Mouse (Mus musculus): Measurements from ENCODE around the gene Tat. TPM values are rescaled to one million over a fixed set of nuclear protein-coding genes. Genes with fewer than 3 reads are reported as not detected.

Gene Tat
- polyA plus RNA-seq (2015; fragmentation: Nextera tagmentation; extraction: Ambion mirVana): 0.14 TPM in 1 of 2 replicates, not detected in the other

DNA sequence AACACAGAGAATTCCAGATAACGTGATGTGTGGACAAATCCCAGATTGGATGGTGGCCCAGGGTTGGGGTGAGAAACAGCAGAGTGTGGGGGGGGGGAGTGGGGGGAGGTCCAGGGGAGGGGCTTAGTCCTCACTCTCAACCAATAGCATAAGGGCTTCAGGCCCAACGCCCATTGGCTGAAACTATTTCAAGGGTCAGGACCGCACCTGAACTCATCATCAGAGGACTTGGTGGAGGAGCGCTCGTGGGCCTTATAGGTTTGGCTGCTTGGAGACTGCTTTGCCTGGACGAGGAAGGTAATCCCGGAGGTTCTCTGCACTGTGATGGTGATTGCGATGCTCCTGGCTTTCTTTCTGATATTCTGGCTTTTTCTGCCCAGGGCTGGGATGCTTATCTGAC, at the start of gene Tat:
Tat (plus strand) TSS at position 214 of the 400 bp plus-strand sequence.
- Histone ChIP-seq H3K27ac (ENCODE audit: low read length) (no peak within 1 kb of the TSS), H3K9ac (replicated peaks; ENCODE audit: low read depth, low read length) (no peak within 1 kb of the TSS), H3K4me1 (replicated peaks; ENCODE audit: control insufficient read depth, insufficient read depth, low read length) (no peaks in the 10 kb centered on the region), H3K36me3 (ENCODE audit: control insufficient read depth, insufficient read depth) (no peaks in the 10 kb centered on the region), H3K9me3 (ENCODE audit: control insufficient read depth, low read length) (no peaks in the 10 kb centered on the region), H3K4me2 (ENCODE audit: low read length) (no peak within 1 kb of the TSS), H3K27me3 (replicated peaks; ENCODE audit: control insufficient read depth, insufficient read depth, low read length) (no peaks in the 10 kb centered on the region; the same call in 1 of the 2 replicates), H3K4me3 (replicated peaks; ENCODE audit: low read length) (no peak within 1 kb of the TSS)
- WGBS: 74% methylated on average over 8 of the region's 8 CpGs
- no peak for ATAC-seq

DNA sequence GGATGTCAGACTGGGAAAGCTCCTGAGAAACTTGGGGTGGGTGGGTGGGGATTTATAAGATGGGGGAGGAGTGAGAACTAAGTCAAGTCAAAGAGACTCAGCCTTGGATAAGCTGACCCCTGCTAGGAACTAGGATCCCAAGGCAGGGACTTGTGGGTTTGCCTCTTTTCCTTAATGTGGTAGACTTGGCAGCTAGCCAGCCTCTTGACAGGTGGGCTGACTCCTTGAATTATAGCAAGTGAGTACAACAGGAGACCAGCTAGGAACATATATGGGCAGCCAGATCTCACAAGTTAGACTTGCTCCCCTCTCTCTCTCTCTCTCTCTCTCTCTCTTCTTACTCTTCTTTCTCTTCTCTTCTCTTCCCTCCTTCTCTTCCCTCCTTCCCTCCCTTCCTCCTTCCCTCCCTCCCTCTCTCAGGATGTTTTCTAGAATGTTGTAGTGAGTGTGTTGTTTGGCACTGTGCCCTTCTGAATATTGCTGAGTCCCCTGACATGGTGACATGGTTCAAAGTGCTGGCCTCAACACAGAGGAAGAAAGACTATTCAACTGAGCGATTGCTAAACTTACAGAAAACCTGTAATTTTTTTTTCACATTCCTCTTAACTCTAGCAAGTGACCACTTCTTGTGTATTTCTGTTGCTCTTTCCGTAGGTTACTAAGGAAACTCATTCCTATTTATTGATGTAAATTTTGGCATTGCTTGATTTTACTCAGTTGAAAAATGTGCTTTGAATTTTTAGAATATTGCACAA, 48.5 kb upstream of the Tat start:
- no peaks in the 10 kb centered on the region for H3K9me3 ChIP-seq (ENCODE audit: control insufficient read depth, low read length)
- H3K27me3 ChIP-seq (replicated peaks; ENCODE audit: control insufficient read depth, insufficient read depth, low read length): no peaks in the 10 kb centered on the region
- H3K27ac ChIP-seq (ENCODE audit: low read length): no peak overlapping the region
- H3K36me3 ChIP-seq (ENCODE audit: control insufficient read depth, insufficient read depth): peaks cover 19% of the 10 kb centered on the region
- 81% methylated on average over 2 of the region's 2 CpGs for WGBS
- no peak overlapping the region for H3K4me3 ChIP-seq (replicated peaks; ENCODE audit: low read length)
- no peak overlapping the region for H3K4me2 ChIP-seq (ENCODE audit: low read length)
- H3K4me1 ChIP-seq (replicated peaks; ENCODE audit: control insufficient read depth, insufficient read depth, low read length): no peaks in the 10 kb centered on the region
- no peak overlapping the region for H3K9ac ChIP-seq (replicated peaks; ENCODE audit: low read depth, low read length)
- ATAC-seq: no peak

DNA sequence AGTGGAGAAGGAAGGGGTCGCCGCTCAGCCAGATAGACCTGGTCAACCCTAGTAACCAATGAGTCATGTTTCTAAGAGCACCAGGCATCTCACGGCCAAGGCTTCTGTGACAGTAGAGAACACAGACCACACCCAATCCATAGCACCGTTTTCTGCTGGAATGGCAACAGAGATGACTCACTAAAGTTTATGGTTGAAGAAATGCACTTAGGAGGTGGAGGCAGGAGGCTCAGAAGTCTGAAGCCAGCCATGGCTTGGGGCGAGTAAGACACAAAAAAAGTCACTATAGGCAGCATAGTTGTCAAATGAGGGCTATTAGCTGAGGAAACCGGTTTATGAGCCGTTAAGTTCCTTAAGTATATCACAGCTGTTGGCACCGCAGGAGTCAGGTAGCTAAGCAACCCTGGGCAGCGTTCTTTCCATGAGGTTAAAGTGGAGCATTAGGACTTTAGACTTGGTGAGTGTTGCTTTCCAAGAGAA, 45.0 kb upstream of the Tat start:
- H3K27ac ChIP-seq (ENCODE audit: low read length): no peak overlapping the region
- peaks cover 10% of the 10 kb centered on the region for H3K4me1 ChIP-seq (replicated peaks; ENCODE audit: control insufficient read depth, insufficient read depth, low read length)
- no peak overlapping the region for H3K4me3 ChIP-seq (replicated peaks; ENCODE audit: low read length)
- H3K9ac ChIP-seq (replicated peaks; ENCODE audit: low read depth, low read length): no peak overlapping the region
- no peak overlapping the region for H3K4me2 ChIP-seq (ENCODE audit: low read length)
- ATAC-seq: no peak
- H3K9me3 ChIP-seq (ENCODE audit: control insufficient read depth, low read length): no peaks in the 10 kb centered on the region
- peaks cover 10% of the 10 kb centered on the region; the same call in 1 of the 2 replicates for H3K36me3 ChIP-seq (ENCODE audit: control insufficient read depth, insufficient read depth)
- H3K27me3 ChIP-seq (replicated peaks; ENCODE audit: control insufficient read depth, insufficient read depth, low read length): no peaks in the 10 kb centered on the region
- WGBS: 57% methylated on average over 9 of the region's 9 CpGs

DNA sequence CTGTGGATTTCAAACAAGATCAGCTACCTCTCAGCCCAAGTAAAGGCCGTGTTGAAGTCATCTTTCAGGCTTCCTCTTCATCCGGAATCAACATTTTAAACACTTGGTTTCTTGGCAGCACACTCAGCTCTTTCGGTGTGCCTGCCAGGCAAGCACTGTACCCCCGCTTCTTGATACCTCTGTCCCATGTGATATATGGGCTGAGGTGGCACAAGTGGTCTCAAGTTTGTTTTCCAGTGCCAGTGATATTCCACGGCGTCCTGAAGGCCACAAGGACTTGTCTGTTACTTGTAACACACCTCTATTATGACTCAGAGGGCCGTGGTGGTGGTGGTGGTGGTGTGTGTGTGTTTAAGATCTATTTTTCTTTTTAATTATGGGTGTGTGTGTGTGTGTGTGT, 44.5 kb upstream of the Tat start:
- no peak overlapping the region for H3K27ac ChIP-seq (ENCODE audit: low read length)
- H3K9me3 ChIP-seq (ENCODE audit: control insufficient read depth, low read length): no peaks in the 10 kb centered on the region
- no peak overlapping the region for H3K4me3 ChIP-seq (replicated peaks; ENCODE audit: low read length)
- ATAC-seq: no peak
- no peak overlapping the region for H3K4me2 ChIP-seq (ENCODE audit: low read length)
- peaks cover 5% of the 10 kb centered on the region; the same call in 1 of the 2 replicates for H3K36me3 ChIP-seq (ENCODE audit: control insufficient read depth, insufficient read depth)
- no peak overlapping the region for H3K9ac ChIP-seq (replicated peaks; ENCODE audit: low read depth, low read length)
- WGBS: 85% methylated on average over 7 of the region's 7 CpGs
- peaks cover 10% of the 10 kb centered on the region for H3K4me1 ChIP-seq (replicated peaks; ENCODE audit: control insufficient read depth, insufficient read depth, low read length)
- no peaks in the 10 kb centered on the region for H3K27me3 ChIP-seq (replicated peaks; ENCODE audit: control insufficient read depth, insufficient read depth, low read length)

DNA sequence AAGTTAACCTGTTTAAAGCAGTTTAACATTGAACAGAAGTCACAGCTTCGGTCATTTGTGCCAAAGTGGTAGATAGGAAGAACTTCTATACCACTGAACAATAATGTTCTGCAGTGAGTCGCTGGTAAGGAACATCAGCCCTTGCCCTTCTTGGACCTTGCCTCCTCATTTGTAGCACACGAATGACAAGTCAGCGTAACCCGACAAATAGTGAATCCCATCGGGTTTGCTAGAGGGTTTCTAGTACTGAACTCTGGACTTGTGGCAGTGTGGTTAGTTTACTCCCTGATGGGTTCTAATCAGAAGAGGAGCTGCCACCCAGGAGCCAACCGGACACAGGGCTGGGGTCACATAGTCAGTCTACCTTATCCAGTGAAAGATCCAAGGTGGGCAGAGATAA, 44.0 kb upstream of the Tat start:
- no peak for ATAC-seq
- no peak overlapping the region for H3K4me3 ChIP-seq (replicated peaks; ENCODE audit: low read length)
- H3K4me1 ChIP-seq (replicated peaks; ENCODE audit: control insufficient read depth, insufficient read depth, low read length): peaks cover 10% of the 10 kb centered on the region
- H3K9ac ChIP-seq (replicated peaks; ENCODE audit: low read depth, low read length): no peak overlapping the region
- 86% methylated on average over 7 of the region's 7 CpGs for WGBS
- H3K9me3 ChIP-seq (ENCODE audit: control insufficient read depth, low read length): no peaks in the 10 kb centered on the region
- no peaks in the 10 kb centered on the region for H3K27me3 ChIP-seq (replicated peaks; ENCODE audit: control insufficient read depth, insufficient read depth, low read length)
- H3K27ac ChIP-seq (ENCODE audit: low read length): no peak overlapping the region
- H3K36me3 ChIP-seq (ENCODE audit: control insufficient read depth, insufficient read depth): no peaks in the 10 kb centered on the region
- H3K4me2 ChIP-seq (ENCODE audit: low read length): no peak overlapping the region

DNA sequence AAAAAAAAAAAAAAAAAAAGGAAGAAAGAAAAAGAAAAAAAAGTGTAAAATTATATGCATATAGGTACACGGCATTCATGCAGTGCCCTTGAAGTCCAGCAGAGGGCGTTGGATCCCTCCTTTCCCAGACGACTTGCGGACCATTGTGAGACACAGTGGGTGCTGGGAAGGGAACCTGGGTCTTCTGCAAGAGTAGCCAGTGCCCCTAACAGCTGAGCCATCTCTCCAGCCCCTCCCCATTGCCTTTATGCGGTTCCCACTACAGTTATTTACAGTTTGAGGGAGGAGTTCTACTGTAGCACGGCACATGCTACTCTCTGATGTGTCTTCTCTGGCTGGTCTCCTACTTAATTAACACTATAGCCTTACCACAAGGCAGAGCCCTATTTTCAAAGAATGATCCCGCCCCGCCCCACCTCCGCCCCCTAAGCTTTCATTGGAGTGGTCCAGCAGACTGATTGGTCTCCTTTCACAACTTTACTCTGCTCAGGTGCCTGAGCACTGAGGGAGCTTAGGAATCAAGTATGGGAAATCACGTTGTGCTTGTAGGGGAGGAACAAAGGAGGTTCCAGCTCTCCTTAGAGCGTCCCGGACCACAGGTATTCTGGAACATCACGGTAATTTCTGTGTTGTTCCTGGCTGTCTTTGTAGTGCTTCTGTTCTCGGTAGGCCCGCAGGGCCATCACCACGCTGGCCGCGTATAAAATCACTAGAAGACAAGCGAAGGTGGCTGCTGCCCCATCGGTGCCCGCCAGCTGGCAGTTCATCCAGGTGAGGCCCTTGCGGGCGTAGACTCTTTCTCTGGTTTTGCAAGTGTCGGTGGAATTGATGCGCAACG, 42.6 kb upstream of the Tat start:
- Histone ChIP-seq H3K36me3 (ENCODE audit: control insufficient read depth, insufficient read depth) (no peaks in the 10 kb centered on the region), H3K9ac (replicated peaks; ENCODE audit: low read depth, low read length) (peak overlapping the region; percentile 56), H3K27me3 (replicated peaks; ENCODE audit: control insufficient read depth, insufficient read depth, low read length) (no peaks in the 10 kb centered on the region), H3K9me3 (ENCODE audit: control insufficient read depth, low read length) (no peaks in the 10 kb centered on the region), H3K27ac (ENCODE audit: low read length) (peak overlapping the region; percentile 57; the same call in 1 of the 2 replicates), H3K4me1 (replicated peaks; ENCODE audit: control insufficient read depth, insufficient read depth, low read length) (peaks cover 10% of the 10 kb centered on the region), H3K4me3 (replicated peaks; ENCODE audit: low read length) (peak overlapping the region; percentile 45), H3K4me2 (ENCODE audit: low read length) (peak overlapping the region; percentile 71)
- 1% methylated on average over 26 of the region's 26 CpGs for WGBS
- ATAC-seq: peak; percentile 71

DNA sequence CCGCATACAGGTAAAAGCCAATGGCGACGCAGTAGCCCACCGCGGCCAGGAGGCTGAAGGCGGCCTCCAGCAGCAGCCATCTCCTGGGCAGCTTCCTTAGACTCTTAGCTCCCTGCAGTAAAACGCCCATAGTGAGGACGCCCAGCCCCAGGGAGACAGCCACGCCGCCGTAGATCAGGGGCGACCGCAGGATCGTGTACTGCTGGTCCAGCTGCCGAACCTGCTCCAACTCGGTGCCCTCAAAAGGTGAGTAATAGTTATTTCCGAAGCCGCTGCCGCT, 42.0 kb upstream of the Tat start:
- H3K36me3 ChIP-seq (ENCODE audit: control insufficient read depth, insufficient read depth): no peaks in the 10 kb centered on the region
- H3K4me2 ChIP-seq (ENCODE audit: low read length): peak overlapping the region; percentile 71
- peak overlapping the region; percentile 56 for H3K9ac ChIP-seq (replicated peaks; ENCODE audit: low read depth, low read length)
- H3K9me3 ChIP-seq (ENCODE audit: control insufficient read depth, low read length): no peaks in the 10 kb centered on the region
- H3K27ac ChIP-seq (ENCODE audit: low read length): no peak overlapping the region; the same call in 1 of the 2 replicates
- peak; percentile 32; the same call in 1 of the 2 replicates for ATAC-seq
- H3K27me3 ChIP-seq (replicated peaks; ENCODE audit: control insufficient read depth, insufficient read depth, low read length): no peaks in the 10 kb centered on the region
- peaks cover 10% of the 10 kb centered on the region for H3K4me1 ChIP-seq (replicated peaks; ENCODE audit: control insufficient read depth, insufficient read depth, low read length)
- peak overlapping the region; percentile 45 for H3K4me3 ChIP-seq (replicated peaks; ENCODE audit: low read length)
- 4% methylated on average over 19 of the region's 19 CpGs for WGBS

DNA sequence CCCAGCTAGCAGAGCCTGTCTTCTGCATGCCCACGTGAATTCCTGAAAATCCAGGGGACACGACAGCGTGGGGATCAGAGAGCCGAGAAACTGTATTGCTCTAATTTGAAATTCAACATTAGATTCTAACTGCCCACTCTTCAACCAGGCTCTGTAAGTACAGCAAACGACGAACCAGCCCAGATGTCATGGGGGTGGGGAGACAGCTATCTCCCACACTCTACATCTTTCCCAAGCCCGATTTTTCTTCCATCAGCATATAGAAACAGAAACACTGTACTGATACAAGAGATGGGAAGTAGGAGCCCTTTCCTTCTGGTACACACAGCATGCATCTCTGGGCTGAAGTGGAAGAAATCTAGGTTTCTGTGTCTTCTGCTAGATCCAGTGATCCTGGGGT, 38.1 kb upstream of the Tat start:
- no peak for ATAC-seq
- no peak overlapping the region for H3K9ac ChIP-seq (replicated peaks; ENCODE audit: low read depth, low read length)
- H3K4me2 ChIP-seq (ENCODE audit: low read length): no peak overlapping the region
- WGBS: 72% methylated on average over 7 of the region's 7 CpGs
- H3K36me3 ChIP-seq (ENCODE audit: control insufficient read depth, insufficient read depth): no peaks in the 10 kb centered on the region
- no peak overlapping the region for H3K27ac ChIP-seq (ENCODE audit: low read length)
- peaks cover 17% of the 10 kb centered on the region for H3K4me1 ChIP-seq (replicated peaks; ENCODE audit: control insufficient read depth, insufficient read depth, low read length)
- no peaks in the 10 kb centered on the region for H3K27me3 ChIP-seq (replicated peaks; ENCODE audit: control insufficient read depth, insufficient read depth, low read length)
- no peaks in the 10 kb centered on the region for H3K9me3 ChIP-seq (ENCODE audit: control insufficient read depth, low read length)
- H3K4me3 ChIP-seq (replicated peaks; ENCODE audit: low read length): no peak overlapping the region

DNA sequence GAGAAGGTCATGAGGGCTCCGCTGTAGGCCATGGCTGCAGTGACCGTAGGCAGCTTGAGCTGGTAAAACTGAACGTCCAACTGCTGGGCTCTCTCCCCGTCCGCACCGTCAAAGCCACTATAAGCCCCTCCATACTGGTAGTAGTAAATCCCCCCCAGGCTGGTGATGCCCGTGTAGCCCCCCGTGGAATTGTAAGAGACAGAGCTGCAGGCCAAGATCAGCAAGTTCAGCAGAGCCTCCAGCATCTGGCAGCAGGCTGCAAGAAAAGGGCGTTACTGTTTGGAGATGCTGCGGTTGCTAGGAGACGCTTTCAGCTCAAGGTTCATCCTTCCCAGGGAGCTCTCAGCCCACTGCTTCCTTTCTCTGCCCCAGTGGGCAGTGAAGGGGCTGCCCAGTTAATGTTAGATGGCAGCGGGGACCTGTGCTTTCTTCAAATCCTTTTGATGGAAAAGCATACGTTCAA, 35.7 kb upstream of the Tat start:
- Histone ChIP-seq H3K4me1 (replicated peaks; ENCODE audit: control insufficient read depth, insufficient read depth, low read length) (peaks cover 14% of the 10 kb centered on the region), H3K9me3 (ENCODE audit: control insufficient read depth, low read length) (no peaks in the 10 kb centered on the region), H3K27me3 (replicated peaks; ENCODE audit: control insufficient read depth, insufficient read depth, low read length) (no peaks in the 10 kb centered on the region), H3K36me3 (ENCODE audit: control insufficient read depth, insufficient read depth) (no peaks in the 10 kb centered on the region), H3K9ac (replicated peaks; ENCODE audit: low read depth, low read length) (no peak overlapping the region), H3K4me2 (ENCODE audit: low read length) (no peak overlapping the region), H3K27ac (ENCODE audit: low read length) (no peak overlapping the region), H3K4me3 (replicated peaks; ENCODE audit: low read length) (no peak overlapping the region)
- 38% methylated on average over 13 of the region's 13 CpGs for WGBS
- peak; percentile 60 for ATAC-seq
